Mouse (Mus musculus): ENCODE data around the gene Thumpd1. TPM values are rescaled to one million over a fixed set of nuclear protein-coding genes. Genes with fewer than 3 reads are reported as not detected.
"Not testable (repeated sequence)": the region's sequence is repeated elsewhere in the genome, so short reads cannot be mapped to it uniquely, and the experiment has no call there.

Gene Thumpd1
- polyA plus RNA-seq, 1 experiment from 2014 or later = 101 TPM

DNA sequence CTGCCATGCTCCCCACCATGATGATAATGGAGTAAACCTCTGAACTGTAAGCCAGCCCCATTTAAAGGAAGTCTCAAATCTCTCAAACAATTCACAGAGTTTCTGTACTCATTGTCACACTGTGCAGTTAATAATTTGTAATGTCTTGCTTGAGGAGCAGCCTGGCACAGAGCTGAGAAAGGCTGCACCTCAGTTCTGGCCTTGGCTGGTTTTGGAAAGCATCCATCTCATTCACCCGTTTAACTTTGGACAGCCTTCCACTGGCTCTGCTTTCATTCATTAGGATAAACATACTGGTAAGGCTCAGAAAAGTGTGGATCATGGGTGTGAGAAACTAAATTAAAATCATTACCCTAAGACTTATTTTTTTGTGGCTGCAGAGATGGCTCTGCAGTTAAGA, 25.3 kb upstream of the Thumpd1 start:
- 88% methylated on average over 1 of the region's 1 CpGs for WGBS

DNA sequence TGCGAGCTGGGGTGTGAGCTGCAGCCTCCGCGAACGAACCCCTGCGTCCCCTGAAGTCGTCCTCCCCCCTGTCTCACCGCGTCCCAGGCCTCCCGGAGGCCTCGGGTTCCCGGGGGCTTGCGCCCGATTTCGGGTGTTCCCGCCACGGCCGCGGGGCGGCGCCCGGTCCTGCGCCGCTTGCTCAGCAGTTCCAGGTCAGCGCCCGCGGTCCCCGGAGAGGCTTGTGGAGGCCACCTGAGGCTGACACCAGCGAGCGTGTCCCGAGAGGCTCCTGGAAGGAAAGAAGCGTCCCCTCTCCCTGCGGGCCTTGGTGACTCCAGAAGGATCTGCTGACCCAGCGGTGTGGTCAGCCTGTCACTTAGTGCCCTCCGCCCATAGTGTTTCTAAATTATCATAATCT, 23.7 kb upstream of the Thumpd1 start:
- H3K9me3 ChIP-seq (ENCODE audit: control insufficient read depth, low read length) = no peaks in the 10 kb centered on the region
- no peak overlapping the region for H3K9ac ChIP-seq (ENCODE audit: low read length)
- DNase-seq (ENCODE audit: low spot score) = peak; percentile 73
- no peak overlapping the region for H3K4me3 ChIP-seq (ENCODE audit: low read depth, low read length)
- no peaks in the 10 kb centered on the region for H3K27me3 ChIP-seq (ENCODE audit: control insufficient read depth, insufficient read depth, low read length)
- no peaks in the 10 kb centered on the region for H3K36me3 ChIP-seq (ENCODE audit: control insufficient read depth, insufficient read depth, low read length)
- WGBS = 8% methylated on average over 34 of the region's 34 CpGs
- no peaks in the 10 kb centered on the region for H3K4me1 ChIP-seq (replicated peaks; ENCODE audit: control insufficient read depth, insufficient read depth, low read length)
- H3K4me2 ChIP-seq (ENCODE audit: low read depth, low read length, severe bottlenecking) = peak overlapping the region; percentile 36; the same call in 1 of the 2 replicates
- H3K27ac ChIP-seq (ENCODE audit: low read depth, low read length) = no peak overlapping the region
- ATAC-seq (replicated peaks; ENCODE audit: low FRiP score) = peak; percentile 40; the same call in 1 of the 2 replicates

More for the DNA sequence above, 25.3 kb upstream of the Thumpd1 start:
- H3K4me1 ChIP-seq (replicated peaks; ENCODE audit: control insufficient read depth, insufficient read depth, low read length) = no peaks in the 10 kb centered on the region
- ATAC-seq (replicated peaks; ENCODE audit: low FRiP score) (no peak), DNase-seq (ENCODE audit: low spot score) (no peak)
- no peak overlapping the region for H3K4me3 ChIP-seq (ENCODE audit: low read depth, low read length)
- no peaks in the 10 kb centered on the region for H3K27me3 ChIP-seq (ENCODE audit: control insufficient read depth, insufficient read depth, low read length)
- no peak overlapping the region for H3K27ac ChIP-seq (ENCODE audit: low read depth, low read length)
- no peaks in the 10 kb centered on the region for H3K9me3 ChIP-seq (ENCODE audit: control insufficient read depth, low read length)
- no peaks in the 10 kb centered on the region for H3K36me3 ChIP-seq (ENCODE audit: control insufficient read depth, insufficient read depth, low read length)
- no peak overlapping the region for H3K9ac ChIP-seq (ENCODE audit: low read length)
- no peak overlapping the region for H3K4me2 ChIP-seq (ENCODE audit: low read depth, low read length, severe bottlenecking)

DNA sequence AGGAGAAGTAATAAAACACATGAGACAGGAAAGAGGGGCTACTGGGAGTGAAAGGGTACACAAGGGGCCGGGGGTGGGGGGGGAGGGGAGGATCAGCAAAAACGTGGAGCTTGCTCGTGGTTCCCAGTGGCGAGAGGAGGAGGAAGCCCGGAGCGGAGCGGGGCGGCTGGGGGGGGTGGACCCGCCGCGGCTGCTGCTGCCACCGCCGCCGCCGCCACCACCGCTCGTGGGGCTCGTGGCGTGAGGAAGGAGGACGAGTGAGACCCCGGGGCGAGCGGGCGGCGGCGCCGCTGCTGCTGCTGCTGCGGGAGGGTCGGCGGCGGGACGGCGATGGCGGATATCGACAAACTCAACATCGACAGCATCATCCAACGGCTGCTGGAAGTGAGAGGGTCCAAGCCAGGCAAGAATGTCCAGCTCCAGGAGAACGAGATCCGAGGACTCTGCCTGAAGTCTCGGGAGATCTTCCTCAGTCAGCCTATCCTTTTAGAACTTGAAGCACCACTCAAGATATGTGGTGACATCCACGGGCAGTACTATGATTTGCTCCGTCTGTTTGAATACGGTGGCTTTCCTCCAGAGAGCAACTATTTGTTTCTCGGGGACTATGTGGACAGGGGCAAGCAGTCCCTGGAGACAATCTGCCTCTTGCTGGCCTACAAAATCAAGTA, 19.3 kb upstream of the Thumpd1 start:
- ATAC-seq (replicated peaks; ENCODE audit: low FRiP score) (peak; percentile 83), DNase-seq (ENCODE audit: low spot score) (peak; percentile 67)
- Histone ChIP-seq H3K9ac (ENCODE audit: low read length) (peak overlapping the region; percentile 55), H3K4me2 (ENCODE audit: low read depth, low read length, severe bottlenecking) (peak overlapping the region; percentile 41; the same call in 1 of the 2 replicates), H3K4me3 (ENCODE audit: low read depth, low read length) (peak overlapping the region; percentile 30)
- not testable (repeated sequence) for H3K4me1 ChIP-seq (replicated peaks; ENCODE audit: control insufficient read depth, insufficient read depth, low read length); H3K9me3 ChIP-seq (ENCODE audit: control insufficient read depth, low read length); H3K27me3 ChIP-seq (ENCODE audit: control insufficient read depth, insufficient read depth, low read length); H3K27ac ChIP-seq (ENCODE audit: low read depth, low read length); H3K36me3 ChIP-seq (ENCODE audit: control insufficient read depth, insufficient read depth, low read length)
- 4% methylated on average over 26 of the region's 44 CpGs for WGBS

DNA sequence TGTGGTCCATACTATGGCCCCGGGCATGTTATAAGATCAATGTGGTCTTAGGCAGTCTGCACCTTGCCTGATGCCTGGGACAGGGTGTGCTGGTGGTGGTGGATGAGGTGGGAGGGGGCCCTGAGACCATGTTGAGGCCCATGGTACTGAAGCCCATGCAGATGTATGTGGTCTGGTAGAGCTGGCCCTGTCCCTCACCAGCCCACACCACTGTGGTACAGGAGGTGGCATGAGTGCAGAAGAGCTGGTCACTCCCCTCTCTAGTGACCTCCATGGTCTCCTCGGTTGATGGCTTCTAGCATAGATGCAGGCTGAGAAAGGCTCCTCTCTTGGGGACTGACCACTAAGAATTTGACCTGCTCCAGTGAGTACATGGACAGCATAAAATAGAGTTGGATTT, 18.3 kb upstream of the Thumpd1 start:
- Histone ChIP-seq H3K9me3 (ENCODE audit: control insufficient read depth, low read length) (no peaks in the 10 kb centered on the region), H3K4me1 (replicated peaks; ENCODE audit: control insufficient read depth, insufficient read depth, low read length) (no peaks in the 10 kb centered on the region), H3K36me3 (ENCODE audit: control insufficient read depth, insufficient read depth, low read length) (no peaks in the 10 kb centered on the region), H3K4me3 (ENCODE audit: low read depth, low read length) (no peak overlapping the region), H3K27ac (ENCODE audit: low read depth, low read length) (no peak overlapping the region), H3K27me3 (ENCODE audit: control insufficient read depth, insufficient read depth, low read length) (no peaks in the 10 kb centered on the region), H3K4me2 (ENCODE audit: low read depth, low read length, severe bottlenecking) (no peak overlapping the region), H3K9ac (ENCODE audit: low read length) (no peak overlapping the region)
- DNase-seq (ENCODE audit: low spot score) (peak; percentile 48), ATAC-seq (replicated peaks; ENCODE audit: low FRiP score) (0 out of 2 replicates have a peak, but pooled peaks have one; percentile 36)
- 94% methylated on average over 2 of the region's 2 CpGs for WGBS

DNA sequence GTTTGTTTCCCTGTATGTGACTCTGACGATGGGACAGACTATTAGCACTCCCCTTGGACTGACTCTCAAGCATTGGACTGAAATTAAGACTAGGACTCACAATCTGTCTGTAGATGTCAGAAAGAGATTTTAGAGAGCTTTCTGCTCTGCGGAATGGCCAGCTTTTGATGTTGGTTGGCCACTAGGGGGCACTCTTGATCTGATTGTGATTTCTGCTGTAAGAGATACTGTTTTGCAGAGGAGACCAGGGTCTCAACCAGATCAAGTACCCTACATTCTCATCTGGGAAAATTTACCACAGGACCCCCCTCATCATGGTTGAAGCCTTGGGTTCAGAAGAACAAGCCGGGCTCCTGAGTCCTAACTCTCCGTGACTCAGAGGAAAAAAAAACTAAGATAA, 10.7 kb upstream of the Thumpd1 start:
- not testable (repeated sequence) for ATAC-seq (replicated peaks; ENCODE audit: low FRiP score); H3K27ac ChIP-seq (ENCODE audit: low read depth, low read length); H3K4me3 ChIP-seq (ENCODE audit: low read depth, low read length); H3K4me2 ChIP-seq (ENCODE audit: low read depth, low read length, severe bottlenecking); H3K4me1 ChIP-seq (replicated peaks; ENCODE audit: control insufficient read depth, insufficient read depth, low read length); H3K27me3 ChIP-seq (ENCODE audit: control insufficient read depth, insufficient read depth, low read length); H3K36me3 ChIP-seq (ENCODE audit: control insufficient read depth, insufficient read depth, low read length); H3K9me3 ChIP-seq (ENCODE audit: control insufficient read depth, low read length); H3K9ac ChIP-seq (ENCODE audit: low read length)
- 81% methylated on average over 4 of the region's 4 CpGs for WGBS
- DNase-seq (ENCODE audit: low spot score) = peak; percentile 63

DNA sequence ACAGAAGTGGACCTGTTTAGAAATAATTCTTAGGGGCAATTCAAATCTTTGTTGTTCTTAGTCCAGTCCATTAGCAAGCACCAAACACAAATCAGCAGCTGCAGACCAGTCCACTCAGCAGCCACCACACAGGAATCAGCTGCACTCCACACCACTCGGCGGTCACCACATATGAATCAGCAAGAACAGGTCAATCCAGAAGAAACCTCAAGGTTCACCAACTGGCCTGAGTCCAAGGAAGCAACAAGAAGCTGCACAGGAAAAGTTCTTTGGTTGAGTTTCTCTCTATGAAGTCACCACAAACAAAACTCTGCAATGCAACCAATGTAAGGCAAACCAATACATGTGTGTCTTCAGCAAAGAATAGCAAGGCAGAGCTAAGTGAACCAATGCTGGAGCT, 7.0 kb upstream of the Thumpd1 start:
- no peaks in the 10 kb centered on the region for H3K27me3 ChIP-seq (ENCODE audit: control insufficient read depth, insufficient read depth, low read length)
- H3K9me3 ChIP-seq (ENCODE audit: control insufficient read depth, low read length) = no peaks in the 10 kb centered on the region
- H3K9ac ChIP-seq (ENCODE audit: low read length) = no peak overlapping the region
- H3K36me3 ChIP-seq (ENCODE audit: control insufficient read depth, insufficient read depth, low read length) = no peaks in the 10 kb centered on the region
- 96% methylated on average over 2 of the region's 2 CpGs for WGBS
- no peaks in the 10 kb centered on the region for H3K4me1 ChIP-seq (replicated peaks; ENCODE audit: control insufficient read depth, insufficient read depth, low read length)
- DNase-seq (ENCODE audit: low spot score) (no peak), ATAC-seq (replicated peaks; ENCODE audit: low FRiP score) (no peak)
- no peak overlapping the region for H3K27ac ChIP-seq (ENCODE audit: low read depth, low read length)
- H3K4me2 ChIP-seq (ENCODE audit: low read depth, low read length, severe bottlenecking) = no peak overlapping the region
- H3K4me3 ChIP-seq (ENCODE audit: low read depth, low read length) = no peak overlapping the region

DNA sequence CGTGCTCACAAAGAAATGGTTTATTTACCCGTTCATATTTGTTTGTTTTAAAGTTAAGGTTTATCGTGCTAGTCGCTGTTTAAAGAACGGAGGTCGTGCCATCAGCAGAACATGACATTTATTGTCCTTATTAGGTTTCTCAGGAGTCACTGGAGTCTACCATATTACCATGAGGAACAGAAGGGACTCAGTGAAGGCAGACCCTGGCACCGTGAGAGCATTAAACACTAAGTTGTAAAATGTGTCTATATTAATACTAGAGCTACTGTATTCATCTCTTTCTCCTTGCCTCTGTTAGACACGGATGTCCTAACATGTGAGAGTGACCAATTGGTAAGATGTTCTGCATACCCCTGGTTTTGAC, 331 bp upstream of the Thumpd1 start:
- 19% methylated on average over 8 of the region's 8 CpGs for WGBS
- ATAC-seq (replicated peaks; ENCODE audit: low FRiP score) (peak; percentile 48), DNase-seq (ENCODE audit: low spot score) (no peak)
- Histone ChIP-seq H3K4me3 (ENCODE audit: low read depth, low read length) (peak overlapping the region; percentile 93), H3K27ac (ENCODE audit: low read depth, low read length) (no peak overlapping the region), H3K4me2 (ENCODE audit: low read depth, low read length, severe bottlenecking) (peak overlapping the region; percentile 74), H3K27me3 (ENCODE audit: control insufficient read depth, insufficient read depth, low read length) (no peaks in the 10 kb centered on the region), H3K36me3 (ENCODE audit: control insufficient read depth, insufficient read depth, low read length) (peaks cover 6% of the 10 kb centered on the region; the same call in 1 of the 2 replicates), H3K9ac (ENCODE audit: low read length) (peak overlapping the region; percentile 84; the same call in 1 of the 2 replicates), H3K4me1 (replicated peaks; ENCODE audit: control insufficient read depth, insufficient read depth, low read length) (0 out of 2 replicates have a peak, but pooled peaks cover 2% of the 10 kb centered on the region), H3K9me3 (ENCODE audit: control insufficient read depth, low read length) (no peaks in the 10 kb centered on the region)

DNA sequence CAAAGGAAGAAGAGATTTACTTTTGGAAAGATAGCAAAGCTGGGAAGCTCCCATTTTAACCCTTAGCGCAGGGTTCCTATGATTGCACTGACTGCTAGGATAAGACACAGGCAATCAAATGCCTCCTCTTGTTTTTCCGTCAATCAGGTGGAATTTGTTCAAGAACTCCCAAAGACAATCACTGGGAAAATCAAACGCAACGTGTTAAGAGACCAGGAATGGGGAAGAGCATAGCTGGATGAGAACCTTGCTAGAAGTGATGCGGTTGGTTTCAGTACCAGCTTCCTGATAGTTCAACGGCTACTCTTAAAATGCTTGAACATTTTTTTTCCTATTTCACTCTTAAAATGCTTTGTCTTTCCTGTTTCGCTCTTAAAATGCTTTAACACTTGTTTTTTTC, 6.5 kb downstream of the Thumpd1 start:
- no peak overlapping the region for H3K27ac ChIP-seq (ENCODE audit: low read depth, low read length)
- no peaks in the 10 kb centered on the region for H3K4me1 ChIP-seq (replicated peaks; ENCODE audit: control insufficient read depth, insufficient read depth, low read length)
- H3K36me3 ChIP-seq (ENCODE audit: control insufficient read depth, insufficient read depth, low read length) = peaks cover 10% of the 10 kb centered on the region; the same call in 1 of the 2 replicates
- H3K4me2 ChIP-seq (ENCODE audit: low read depth, low read length, severe bottlenecking) = no peak overlapping the region
- DNase-seq (ENCODE audit: low spot score) (no peak), ATAC-seq (replicated peaks; ENCODE audit: low FRiP score) (no peak)
- no peak overlapping the region for H3K9ac ChIP-seq (ENCODE audit: low read length)
- 93% methylated on average over 7 of the region's 7 CpGs for WGBS
- H3K4me3 ChIP-seq (ENCODE audit: low read depth, low read length) = no peak overlapping the region
- no peaks in the 10 kb centered on the region for H3K27me3 ChIP-seq (ENCODE audit: control insufficient read depth, insufficient read depth, low read length)
- no peaks in the 10 kb centered on the region for H3K9me3 ChIP-seq (ENCODE audit: control insufficient read depth, low read length)

DNA sequence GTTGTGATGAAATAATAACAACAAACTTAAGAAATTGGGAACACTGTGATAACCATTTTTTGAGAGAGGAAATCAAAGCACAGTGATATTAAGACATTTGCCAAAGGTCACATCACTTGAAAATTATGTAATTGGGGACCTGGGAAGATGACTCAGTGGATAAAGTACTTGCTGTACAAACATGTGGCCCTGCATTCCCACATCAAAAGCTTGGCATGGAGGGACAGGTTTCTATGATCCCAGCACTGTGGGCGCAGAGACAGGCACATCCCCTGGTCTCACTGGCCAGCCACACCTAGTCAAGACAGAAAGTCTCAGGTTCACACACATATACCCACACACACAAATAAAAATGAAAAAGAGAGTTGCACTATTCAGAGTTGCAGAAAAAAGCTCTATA, 25.7 kb downstream of the Thumpd1 start:
- ATAC-seq (replicated peaks; ENCODE audit: low FRiP score) (no peak), DNase-seq (ENCODE audit: low spot score) (no peak)
- Histone ChIP-seq H3K4me2 (ENCODE audit: low read depth, low read length, severe bottlenecking) (no peak overlapping the region), H3K27ac (ENCODE audit: low read depth, low read length) (no peak overlapping the region), H3K9me3 (ENCODE audit: control insufficient read depth, low read length) (no peaks in the 10 kb centered on the region), H3K36me3 (ENCODE audit: control insufficient read depth, insufficient read depth, low read length) (no peaks in the 10 kb centered on the region), H3K4me1 (replicated peaks; ENCODE audit: control insufficient read depth, insufficient read depth, low read length) (no peaks in the 10 kb centered on the region), H3K27me3 (ENCODE audit: control insufficient read depth, insufficient read depth, low read length) (no peaks in the 10 kb centered on the region), H3K9ac (ENCODE audit: low read length) (no peak overlapping the region), H3K4me3 (ENCODE audit: low read depth, low read length) (no peak overlapping the region)
- whole genome bisulfite sequencing = 71% methylated on average over 1 of the region's 1 CpGs

All from forebrain, embryonic 11.5 days (tissue).